Mouse (Mus musculus): ENCODE measurements around the gene Pdf. TPM values are rescaled to one million over a fixed set of nuclear protein-coding genes. Genes with fewer than 3 reads are reported as not detected.
A peak's percentile ranks its signal among the peaks of the same experiment; 100 is the strongest.

Gene Pdf
- total RNA-seq (2021), result 10 to 100 TPM; 39.0 TPM

DNA sequence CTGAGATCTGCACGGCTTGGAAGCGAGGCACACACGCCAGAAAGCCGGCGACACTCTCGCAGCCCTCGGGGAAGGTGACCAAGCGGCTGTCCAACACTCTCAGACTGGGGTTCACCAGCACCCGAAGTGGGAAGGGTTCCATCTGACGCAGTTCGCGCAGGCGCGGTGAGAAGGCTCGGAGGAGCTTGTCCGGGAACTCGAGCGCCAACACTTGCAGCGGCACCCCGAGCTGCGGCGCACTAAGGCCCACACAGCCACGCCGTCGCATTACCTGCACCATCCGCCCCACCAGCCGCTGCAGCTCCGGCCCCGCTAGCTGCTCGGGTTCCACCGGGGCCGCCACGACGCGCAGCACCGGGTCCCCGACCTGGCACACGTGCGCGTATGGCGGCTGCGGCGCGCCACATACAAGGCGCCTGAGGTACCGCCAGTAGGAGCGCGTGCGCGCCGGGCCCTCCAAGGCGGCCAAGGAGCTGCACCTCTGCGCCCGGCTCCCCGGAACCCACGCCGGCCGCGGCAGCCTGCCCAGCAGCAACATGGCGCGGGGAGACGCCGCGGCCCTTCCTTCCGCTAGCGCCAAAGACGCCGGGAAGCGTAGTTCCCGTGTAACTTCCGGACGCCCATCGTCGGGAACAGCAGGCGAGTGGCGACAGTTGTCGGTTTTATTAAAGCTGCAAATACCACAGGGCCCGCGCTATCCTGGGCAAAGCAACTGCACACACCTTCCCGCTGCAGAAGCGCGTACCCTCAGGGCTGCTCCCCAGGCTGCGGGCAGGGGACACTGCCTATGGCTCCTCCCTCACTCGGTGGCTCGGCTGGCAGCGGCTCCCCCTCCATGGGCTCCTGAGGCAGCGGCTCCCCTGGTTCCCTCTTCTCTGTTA lies at the start of gene Pdf:
Gene Pdf (minus strand): TSS at position 554 of the 881 bp plus-strand sequence.
- DNase-seq, result peak; percentile 84

DNA sequence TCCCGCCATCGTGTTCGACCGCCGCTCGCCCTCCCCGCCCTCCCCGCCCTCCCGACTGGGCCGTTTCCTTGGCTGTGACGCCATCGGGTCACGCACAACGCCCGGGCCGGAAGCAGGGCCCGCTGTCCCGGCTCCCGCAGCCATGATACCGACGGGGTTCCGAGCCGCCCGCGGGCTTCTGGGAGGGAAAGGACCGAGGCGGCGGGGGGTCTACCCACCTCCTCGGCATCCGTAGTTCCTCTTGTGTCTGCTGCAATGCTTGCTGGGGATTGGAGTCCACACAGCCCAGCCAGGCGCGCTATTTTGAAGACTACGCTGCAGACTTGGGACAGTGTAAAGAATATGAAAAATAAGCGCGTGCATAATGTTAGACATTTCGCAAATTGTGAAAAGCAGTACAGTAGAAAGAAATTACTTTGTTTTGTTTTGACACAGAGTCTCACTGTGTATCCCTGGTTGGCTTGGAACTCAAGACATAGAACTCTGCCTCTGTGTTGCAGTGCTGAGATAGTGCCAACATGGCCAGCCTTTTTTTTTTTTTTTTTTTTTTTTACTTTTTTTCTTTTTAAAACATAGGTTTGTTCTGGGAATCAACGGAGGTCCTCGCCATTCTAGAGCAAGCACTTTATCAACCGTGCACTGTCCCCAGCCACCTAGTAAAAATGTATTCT lies 48.1 kb upstream of the Pdf start, which contains the start of gene Terf2:
Gene Terf2 (minus strand): TSS at position 182 of the 671 bp plus-strand sequence.
- peak; percentile 95 for DNase-seq

DNA sequence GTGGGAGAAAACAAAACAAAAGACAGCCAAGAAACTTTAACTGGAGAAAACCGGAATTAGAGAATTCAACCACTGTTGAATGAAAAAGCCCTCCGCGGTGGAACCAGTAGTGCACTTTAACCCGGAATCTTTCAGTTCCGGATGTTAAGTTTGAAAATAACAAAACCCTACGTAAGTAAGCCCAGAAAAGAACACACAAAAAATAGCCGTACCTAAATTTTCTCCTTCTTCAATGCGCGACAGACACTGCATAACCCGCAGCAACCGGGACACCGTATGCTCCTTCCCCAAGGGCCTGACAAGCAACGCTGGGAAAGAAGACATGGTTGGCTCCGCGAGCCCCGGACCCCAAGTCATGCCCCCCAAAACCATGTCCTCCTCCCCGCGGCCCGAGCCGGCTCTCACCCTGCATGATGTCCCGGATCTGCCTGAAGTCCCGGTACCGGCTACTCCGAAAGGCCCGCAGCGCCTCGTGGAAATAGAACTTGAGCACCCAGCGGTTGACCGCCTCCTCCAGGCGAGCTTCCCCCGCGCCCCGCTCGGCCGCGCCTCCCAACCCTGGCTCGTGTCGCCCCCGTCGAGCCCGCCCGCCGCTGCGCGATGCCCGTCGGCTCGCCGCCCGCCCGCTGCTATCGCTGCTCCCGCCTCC lies 47.4 kb upstream of the Pdf start:
- DNase-seq, result no peak

DNA sequence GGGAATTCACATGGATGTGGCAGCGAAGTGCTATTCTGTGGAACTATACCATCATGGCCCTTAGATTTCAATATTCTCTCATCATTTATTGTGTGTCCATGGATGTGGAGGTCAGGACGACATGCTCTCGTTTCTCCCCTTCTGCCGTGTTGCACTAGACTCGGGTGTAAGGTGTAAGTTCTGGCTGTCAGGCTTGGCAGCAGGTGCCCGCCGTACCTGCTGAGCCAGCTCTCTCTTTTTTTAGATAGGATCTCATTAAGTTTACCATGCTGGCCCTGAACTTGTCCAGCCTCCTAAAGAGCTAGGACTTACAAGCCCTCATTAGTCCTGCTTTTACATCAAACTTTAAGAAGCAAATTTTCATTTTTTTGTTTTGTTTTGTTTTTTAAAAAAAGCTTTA lies 42.1 kb upstream of the Pdf start:
- DNase-seq, result no peak

DNA sequence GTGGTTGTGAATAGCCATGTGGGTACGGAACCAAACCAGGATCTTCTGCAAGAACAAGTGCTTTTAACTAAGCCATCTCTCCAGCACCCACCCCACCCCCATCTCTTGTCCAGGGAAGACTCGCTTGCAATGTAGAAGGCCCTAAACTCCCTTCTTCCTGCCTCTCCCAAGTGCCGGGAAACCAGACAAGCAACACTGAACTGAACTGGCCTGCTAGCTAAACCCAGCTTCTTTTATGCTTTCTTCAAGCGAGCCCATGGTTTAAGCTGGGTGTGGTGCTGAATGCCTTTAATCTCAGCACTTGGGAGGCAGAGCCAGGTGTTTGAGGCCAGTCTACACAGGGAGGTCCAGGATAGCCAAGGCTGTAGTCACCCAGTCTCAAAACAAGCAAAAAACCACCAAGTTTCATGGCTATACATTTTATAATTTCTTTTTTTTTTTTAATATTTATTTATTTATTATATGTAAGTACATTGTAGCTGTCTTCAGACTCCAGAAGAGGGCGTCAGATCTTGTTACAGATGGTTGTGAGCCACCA lies 40.2 kb upstream of the Pdf start:
- DNase-seq, result no peak

DNA sequence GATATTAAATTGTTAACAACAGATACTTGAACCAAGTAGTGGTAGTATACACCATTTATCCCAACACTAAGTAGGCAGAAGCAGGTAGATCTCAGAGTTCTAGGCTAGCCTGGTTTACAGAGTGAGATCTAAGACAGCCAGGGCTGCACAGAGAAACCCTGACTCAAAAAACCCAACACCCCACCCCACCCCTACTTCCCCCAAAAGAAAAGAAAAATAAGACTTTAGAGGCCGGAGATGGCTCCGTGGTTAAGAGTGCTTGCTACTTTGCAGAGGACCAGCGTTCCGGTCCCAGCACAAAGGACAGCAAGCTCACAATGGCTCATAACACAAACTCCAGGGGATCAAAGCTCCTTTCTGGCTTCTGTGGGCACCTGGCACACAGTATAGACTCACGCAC lies 37.6 kb upstream of the Pdf start:
- DNase-seq, result no peak

DNA sequence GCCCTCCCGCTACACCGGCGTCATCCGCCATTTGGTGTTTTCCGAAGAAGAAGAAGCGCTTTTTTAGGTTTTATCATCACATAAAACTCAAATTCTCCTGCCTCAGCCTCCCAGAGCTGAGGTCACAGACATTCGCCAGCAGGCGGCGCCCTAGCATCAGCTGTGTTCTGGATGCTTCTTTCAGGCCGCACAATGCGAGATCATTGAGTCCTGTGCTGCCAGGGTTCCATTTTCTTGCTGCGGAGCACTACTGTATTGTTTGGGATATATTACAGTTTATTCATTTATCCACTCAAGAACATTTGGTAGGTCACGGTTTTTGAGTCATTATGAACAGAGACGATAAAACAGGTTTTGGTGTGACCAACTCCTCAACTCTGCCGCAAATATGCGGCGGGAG lies 36.9 kb upstream of the Pdf start:
- no peak for DNase-seq

DNA sequence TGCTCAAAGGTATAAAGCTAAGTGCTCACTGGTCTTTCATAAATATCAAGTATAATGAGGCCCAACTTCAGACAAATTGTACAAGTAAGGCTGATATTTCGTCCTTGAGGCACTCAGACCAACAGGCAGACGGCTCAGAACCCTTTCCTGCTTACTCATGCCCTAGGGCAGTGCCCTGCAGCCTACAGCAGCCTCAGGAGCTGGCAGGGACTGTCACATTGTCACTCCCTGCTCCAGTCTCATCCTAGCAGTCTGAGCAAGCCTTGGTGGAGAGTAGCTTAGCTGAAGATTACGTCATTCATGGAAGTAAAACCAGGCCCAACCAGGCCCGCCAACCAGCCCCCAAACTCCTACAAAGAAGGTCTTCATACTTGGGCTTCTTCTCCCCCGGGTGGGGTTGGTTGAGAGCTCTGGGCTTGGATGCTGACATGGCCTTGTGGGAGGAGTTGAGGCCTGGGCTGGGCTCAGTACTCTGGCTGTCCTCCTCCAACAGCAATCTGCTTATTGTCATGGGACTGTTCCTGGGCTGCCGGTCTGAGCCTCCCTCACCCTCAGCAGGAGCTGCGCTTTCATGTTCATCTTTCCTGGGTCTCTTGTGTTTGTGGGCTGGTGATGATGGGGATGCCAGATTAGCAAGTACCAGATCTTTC lies 27.9 kb upstream of the Pdf start:
- peak; percentile 32 for DNase-seq

DNA sequence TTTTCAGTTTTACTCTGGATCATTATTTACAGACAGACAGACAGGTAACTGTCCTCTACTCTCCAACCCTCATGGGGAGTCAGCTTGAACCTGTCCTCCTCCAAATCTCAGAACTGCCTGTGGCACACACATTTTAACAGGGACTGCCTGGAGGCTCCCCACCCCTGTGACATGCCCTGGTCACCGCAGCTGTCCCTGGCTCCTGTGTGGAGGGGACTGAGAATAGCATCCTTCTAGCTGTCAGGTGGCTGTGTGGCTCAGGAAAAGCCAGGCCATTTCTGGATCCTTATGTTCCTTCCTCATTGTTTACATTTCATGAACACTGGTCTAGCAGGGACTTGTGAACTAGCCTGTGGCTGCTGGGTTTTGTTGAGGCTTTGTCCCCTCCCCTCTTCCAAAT lies 25.7 kb upstream of the Pdf start:
- DNase-seq, result no peak

DNA sequence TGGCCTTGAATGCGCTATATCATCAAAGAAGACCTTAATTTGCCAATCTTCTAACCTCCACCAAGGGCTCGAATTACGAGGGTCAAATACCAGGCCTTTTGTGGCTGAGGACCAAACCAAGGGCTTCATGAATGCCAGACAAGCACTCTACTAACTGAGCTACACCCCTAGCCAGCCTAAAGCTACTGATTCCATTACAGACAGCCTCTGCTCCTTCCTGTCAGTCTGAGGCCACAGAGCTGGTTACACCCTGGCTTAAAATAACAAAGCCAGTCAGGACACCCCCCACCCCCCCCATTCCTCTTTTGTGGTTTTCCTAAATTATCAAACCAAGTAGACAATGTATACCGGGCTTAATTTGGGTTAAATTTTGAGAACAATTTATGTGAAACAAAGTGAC lies 25.3 kb upstream of the Pdf start:
- no peak for DNase-seq

DNA sequence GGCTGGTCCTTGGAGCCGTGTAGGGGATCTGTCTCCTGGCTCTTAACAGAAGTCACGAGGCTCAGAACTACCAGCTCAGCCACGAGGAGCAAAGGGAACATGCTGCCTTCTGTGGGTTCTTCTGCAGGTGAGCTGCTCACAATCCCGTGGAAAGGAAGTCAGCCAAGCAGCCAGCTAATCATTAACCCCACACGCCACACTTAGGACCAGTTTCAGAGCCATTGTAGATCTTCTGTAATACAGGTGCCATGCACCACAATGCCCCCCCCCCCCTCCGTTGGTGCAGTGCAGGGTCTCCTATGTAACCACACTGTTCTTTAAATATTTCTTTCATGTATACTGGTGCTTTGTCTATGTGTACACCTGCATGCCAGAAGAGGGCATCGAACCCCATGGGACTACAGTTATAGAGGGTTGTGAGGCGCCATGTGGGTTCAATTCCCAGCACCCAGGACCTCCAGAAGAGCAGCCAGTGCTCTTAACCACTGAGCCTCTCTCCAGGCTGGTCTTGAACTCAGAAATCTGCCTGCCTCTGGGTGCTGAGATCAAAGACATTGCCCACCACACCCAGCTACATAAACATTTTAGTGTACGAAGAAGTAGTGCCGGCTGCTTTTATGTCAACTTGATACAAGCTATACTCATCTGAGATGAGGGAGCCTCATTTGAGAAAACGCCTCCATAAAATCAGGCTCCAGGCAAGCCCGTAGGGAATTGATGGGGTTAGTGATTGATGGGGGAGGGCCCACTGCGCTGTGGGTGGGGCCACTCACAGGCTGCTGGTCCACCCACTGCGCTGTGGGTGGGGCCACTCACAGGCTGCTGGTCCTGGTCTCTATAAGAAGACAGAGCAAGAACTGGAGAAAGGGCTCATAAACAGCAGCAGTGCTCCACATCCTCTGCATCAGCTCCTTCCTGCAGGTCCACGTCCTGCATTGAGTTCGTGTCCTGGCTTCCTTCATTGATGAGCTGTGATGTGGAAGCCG lies 17.4 kb upstream of the Pdf start, which contains the start of gene Tmed6:
Gene Tmed6 (minus strand): TSS at position 134 of the 986 bp plus-strand sequence.
- peak; percentile 28 for DNase-seq

DNA sequence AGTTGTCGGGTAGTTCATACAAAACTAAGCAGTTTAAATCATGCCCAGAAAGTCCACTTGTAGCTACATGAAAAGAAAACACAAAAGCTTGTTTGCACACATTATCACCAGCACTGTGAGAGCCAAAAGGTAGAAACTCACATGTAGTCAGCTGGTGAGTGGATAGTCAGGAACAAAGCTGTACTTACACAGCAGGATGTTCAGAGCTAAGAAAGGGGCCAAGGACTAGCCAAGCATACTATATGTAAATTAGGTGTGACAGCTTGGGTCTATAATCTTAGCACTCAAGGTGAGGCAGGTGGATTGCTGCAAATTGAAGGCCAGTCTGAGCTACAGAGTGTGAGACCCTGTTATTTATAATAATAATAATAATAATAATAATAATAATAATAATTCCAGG lies 14.2 kb upstream of the Pdf start:
- DNase-seq, result no peak

DNA sequence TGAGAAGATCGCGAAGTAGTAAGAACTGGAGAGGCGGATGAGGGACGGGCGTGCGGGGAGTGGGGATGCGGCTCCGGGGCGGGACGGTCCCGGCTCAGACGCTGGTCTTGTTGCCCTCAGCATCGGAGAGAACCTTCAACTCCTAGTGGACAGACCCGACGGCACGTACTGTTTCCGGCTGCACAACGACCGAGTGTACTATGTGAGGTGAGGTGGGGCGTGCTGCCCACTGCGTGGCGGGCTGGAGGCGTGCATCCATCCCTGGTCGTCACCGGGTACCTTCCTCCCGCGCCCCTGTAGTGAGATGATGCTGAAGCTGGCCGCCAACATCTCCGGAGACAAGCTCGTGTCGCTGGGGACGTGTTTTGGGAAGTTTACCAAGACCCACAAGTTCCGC lies 8.6 kb upstream of the Pdf start:
- DNase-seq, result no peak

DNA sequence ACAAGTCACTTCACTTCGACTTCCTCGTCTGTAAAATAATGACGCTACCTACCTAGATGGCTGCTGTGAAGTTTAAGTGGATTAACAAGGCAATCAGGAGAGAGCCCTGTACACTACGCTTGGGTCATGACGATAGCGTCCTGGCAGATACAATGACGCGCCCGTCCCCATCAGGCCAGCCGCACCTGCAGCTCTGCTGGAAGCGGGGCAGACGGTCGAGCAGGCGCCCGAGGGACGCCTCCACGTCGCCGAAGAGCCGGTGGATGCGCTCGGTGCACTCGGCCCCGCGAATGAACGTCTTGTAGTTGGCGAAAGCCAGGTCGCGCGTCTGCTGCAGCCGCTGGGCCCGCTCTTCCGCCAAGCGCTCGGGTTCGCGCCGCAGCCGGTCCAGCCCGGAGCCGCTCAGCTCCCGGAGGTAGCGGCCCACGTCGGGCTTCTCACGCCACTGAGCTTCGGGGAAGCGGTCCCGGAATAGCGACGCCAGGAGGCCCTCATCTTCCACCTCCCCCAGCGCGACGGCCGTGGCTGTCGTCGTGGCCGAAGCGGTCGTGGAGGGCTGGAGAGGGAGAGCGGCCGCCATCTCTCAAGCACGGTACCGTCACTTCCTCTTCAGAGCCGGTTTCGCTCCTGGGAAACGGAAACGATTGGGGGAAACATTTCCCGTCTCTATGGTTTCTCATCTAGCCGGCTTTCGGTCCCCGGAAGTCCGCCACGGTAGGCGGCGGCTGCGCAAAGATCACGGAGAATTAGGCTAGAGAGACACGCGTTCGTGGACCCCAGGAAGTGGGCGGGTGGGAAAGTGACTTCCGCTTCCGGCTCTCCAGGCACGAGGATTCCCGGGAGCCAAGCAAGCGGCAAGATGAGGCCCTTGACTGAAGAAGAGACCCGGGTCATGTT lies 7.9 kb upstream of the Pdf start, which contains the start of the genes Cog8 and Nip7:
Gene Cog8 (minus strand): TSS at position 614 of the 897 bp plus-strand sequence.
Gene Nip7 (plus strand): TSS at position 802 of the 897 bp plus-strand sequence.
- peak; percentile 95 for DNase-seq

DNA sequence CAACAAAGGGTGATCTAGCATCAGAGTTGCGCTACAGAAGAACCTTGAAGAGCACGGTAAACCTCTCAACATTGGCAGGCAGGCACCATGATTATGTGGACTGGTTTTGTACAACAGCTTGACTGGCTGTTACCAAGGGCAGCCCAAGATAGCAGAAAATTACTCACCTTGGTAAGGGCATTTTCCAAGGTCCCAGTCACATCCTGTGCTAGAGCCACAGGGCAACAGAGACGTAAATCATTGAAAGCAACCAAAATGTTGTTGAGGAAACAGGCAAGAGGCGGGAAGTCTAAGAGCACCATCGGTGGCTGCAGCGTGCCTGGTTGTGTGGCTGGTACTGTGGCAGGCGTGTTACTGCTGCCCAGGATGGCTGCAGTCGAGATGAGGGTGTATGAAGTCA lies 3.6 kb upstream of the Pdf start:
- no peak for DNase-seq

DNA sequence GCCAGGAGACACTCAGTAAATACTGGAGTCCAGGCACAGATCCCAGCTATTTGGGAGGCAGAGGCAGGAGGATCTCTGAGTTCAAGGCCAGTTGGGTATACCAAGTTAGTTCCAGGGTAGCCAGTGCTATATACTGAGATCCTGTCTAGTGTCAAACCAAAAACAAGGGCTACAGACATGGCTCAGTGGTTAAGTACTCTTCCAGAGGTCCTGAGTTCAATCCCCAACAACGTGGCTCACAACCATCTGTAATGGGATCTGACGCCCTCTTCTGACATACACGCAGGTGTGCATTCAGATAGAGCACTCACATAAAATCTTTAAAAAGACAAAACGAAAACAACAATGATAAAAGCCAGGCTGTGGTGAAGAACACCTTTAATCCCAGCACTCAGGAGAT lies 1.1 kb upstream of the Pdf start:
- no peak for DNase-seq

DNA sequence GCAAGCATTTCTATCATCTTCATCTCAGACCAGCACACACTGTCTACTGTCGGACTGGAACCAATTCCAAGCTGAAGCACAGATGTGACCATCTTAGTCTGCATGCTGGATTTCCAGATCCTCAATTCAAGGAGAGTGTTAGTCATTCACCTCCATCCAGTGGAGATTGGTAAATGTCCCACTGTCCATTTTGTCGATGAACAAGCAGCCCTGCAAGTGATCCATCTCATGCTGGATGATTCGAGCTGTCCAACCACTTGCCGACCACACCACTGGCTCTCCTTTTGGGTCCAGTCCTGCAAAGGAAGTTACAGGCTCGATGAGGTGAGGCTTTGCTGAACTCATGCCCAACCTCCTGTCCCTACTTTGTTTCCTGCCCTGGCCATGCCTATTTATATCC lies 1.4 kb downstream of the Pdf start:
- DNase-seq, result no peak

DNA sequence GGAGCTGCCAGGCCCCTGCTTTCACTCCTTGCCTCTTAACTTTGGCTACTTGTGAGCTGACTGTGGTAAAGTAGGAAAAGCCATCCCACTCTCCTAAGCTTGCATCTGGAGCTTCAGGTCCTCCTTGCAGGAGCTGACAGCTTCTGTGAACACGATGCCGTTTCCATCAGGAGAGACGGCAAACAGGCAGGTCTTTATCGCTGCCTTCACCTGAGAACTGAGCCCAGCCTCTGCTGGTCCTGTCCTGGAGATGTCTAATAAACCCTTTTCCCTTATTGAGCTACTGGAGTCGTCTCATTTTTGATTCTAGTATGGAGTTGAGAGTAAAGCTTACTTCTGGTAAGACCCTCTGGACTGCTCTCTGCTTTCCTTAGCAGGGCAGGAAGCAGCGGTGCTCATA lies 2.9 kb downstream of the Pdf start:
- DNase-seq, result no peak

DNA sequence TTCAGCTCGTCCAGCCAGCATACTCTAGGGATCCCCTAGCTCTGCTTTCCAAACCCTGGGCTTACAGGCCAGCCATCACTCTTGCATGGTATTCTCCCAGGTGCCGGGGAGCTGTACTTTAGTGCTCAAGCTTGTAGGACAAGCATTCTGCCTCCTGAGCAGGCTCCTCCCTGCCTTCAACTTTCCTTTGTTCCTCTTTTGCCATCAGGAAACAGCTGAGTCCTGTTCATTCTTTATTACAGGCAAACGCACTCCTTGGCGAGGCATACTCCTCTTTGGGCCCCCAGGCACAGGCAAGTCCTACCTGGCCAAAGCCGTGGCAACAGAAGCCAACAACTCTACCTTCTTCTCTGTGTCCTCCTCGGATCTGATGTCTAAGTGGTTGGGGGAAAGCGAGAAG lies 7.8 kb downstream of the Pdf start:
- no peak for DNase-seq

DNA sequence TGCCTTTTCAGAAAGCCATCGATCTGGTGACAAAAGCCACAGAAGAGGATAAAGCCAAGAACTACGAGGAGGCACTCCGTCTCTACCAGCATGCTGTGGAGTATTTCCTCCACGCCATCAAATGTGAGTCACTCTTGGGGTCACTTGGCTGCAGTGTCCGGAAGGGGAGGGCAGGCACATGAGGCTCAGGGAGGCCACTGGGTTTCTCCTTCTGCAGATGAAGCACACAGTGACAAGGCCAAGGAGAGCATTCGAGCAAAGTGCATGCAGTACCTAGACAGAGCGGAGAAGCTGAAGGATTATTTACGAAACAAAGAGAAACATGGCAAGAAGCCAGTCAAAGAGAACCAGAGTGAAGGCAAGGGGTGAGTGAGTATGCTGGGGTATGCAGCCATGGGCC lies 11.8 kb downstream of the Pdf start:
- peak; percentile 20 for DNase-seq
